Mouse (Mus musculus) heart, postnatal 0 days (tissue): Measurements from ENCODE around the gene Szrd1.
A peak's percentile ranks its signal among the peaks of the same experiment; 100 is the strongest.

ENCODE experiments used
- CTCF ChIP-seq: IDR thresholded peaks from 2 replicates; pipeline ENCODE4 v1.5.1; 2016; ENCODE audit warnings: antibody characterized with exemption, control low read depth, low read depth
- EP300 ChIP-seq: IDR thresholded peaks from 2 replicates; pipeline ENCODE4 v1.6.1; 2016; ENCODE audit warnings: antibody characterized with exemption, low read depth

GRCm38 (mm10) chr4:141069731-141070130 lies 69.8 kb downstream of the Szrd1 start:
- TF ChIP-seq CTCF (peak; percentile 81), EP300 (no peak)
